Mouse (Mus musculus) frontal cortex, adult 2 months (tissue): ENCODE measurements around the gene Tanc2. TPM values are rescaled to one million over a fixed set of nuclear protein-coding genes. Genes with fewer than 3 reads are reported as not detected.

Source experiments
- polyA plus RNA-seq: library from polyadenylated mRNA; depleted of rRNA; stranded (reverse); fragments of >200 nt; gene quantifications from 2 replicates; pipeline ENCODE4 v1.2.3, GENCODE M21; 2012; rRNA removed

Tanc2 gene
- polyA plus RNA-seq, 1 experiment: 61.3 TPM

Other genes starting within 250 kb of the Tanc2 start
- gene March10, start 133.3 kb upstream of the Tanc2 start, polyA plus RNA-seq: 1.0 and 1.1 TPM in 2 replicates